Mouse (Mus musculus) cerebellum, adult 2 months (tissue): ENCODE data around the gene Tomm22.

ENCODE experiments used
- CTCF ChIP-seq: fragments of 200-500 bp; IDR thresholded peaks from 2 replicates; pipeline ENCODE4 v1.5.1; 2011; ENCODE audit warnings: low read depth, mild to moderate bottlenecking, control low read depth, low read length, moderate library complexity, borderline replicate concordance; ENCODE audit not compliant: insufficient read depth
- POLR2A ChIP-seq: fragments of 200-500 bp; IDR thresholded peaks from 2 replicates; pipeline ENCODE4 v1.6.1; 2011; ENCODE audit warnings: low read length, control low read depth, borderline replicate concordance; ENCODE audit not compliant: insufficient read depth

DNA sequence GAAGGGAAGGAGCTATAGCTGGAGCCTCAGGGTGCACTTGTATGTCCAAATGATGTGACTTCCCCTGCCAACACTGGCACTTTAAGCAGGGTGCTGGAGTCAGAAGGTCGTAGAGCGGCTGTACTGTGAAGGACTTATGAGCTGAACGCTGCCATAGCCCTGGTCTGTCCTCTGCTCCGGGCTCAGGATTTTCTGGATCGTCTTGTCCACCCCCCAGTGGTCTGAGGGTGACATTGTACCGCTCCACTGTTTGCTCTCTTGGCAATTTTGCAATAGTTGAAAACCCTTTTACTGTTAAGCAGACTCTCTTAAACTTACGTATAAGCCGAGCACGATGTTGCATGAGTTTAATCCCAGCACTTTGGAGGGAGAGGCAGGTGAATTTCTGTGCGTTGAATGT, 1.5 kb upstream of the Tomm22 start:
- TF ChIP-seq CTCF: no peak
- no peak for TF ChIP-seq POLR2A
